13 mouse cellular contexts compared by ENCODE assay signal in genomic region chr8:122140411-122140810, GRCm38 (mm10).
A peak's percentile ranks its signal among the peaks of the same experiment; 100 is the strongest.
DNase-seq lines count a peak whose midpoint lies in the region; TF ChIP-seq lines count a peak whose summit lies in the region.
"Had no signal": no experiment of that assay in that cellular context is flagged by ENCODE, and none has a peak within 500 bp of the region (broad histone marks: within the 10 kb centered on the region; RNA-seq: fewer than 3 reads in every experiment).

No protein-coding gene starts in this region.

- no peak for DNase-seq in gastrocnemius, adult 2 months
- DNase-seq in gastrocnemius, postnatal 10 days = no peak
- no peak for DNase-seq in heart, embryonic 10.5 days (ENCODE audit: low spot score)
- no peak for DNase-seq in heart, postnatal 25 days (ENCODE audit: low spot score)
- DNase-seq in MN1 (ENCODE audit: low spot score) = peak; percentile 65
- no peak for DNase-seq in c-Kit-positive CD71-positive TER-119-positive erythroid progenitor cells, embryonic 14.5 days (ENCODE audit: low spot score)

- H3K9me3 ChIP-seq in heart, embryonic 10.5 days = no peaks in the 10 kb centered on the region
- H3K9me3 ChIP-seq: embryonic facial prominence, embryonic 13.5 days; embryonic facial prominence, embryonic 15.5 days; forebrain, embryonic 10.5 days; forebrain, embryonic 12.5 days; G1E had no signal

- peaks cover 47% of the 10 kb centered on the region for H3K4me1 ChIP-seq in heart, embryonic 10.5 days
- H3K4me1 ChIP-seq: embryonic facial prominence, embryonic 13.5 days; embryonic facial prominence, embryonic 15.5 days; forebrain, embryonic 12.5 days had no signal

- H3K27ac ChIP-seq in gastrocnemius, adult 2 months = peak overlapping the region; percentile 57; the same call in 1 of the 2 replicates
- peak overlapping the region; percentile 47; the same call in 1 of the 2 replicates for H3K27ac ChIP-seq in heart, embryonic 10.5 days
- H3K27ac ChIP-seq in macrophage = peak overlapping the region; percentile 71
- H3K27ac ChIP-seq: embryonic facial prominence, embryonic 13.5 days; embryonic facial prominence, embryonic 15.5 days; forebrain, embryonic 10.5 days; forebrain, embryonic 12.5 days had no signal

- no peak overlapping the region for H3K4me3 ChIP-seq in gastrocnemius, adult 2 months
- no peak overlapping the region for H3K4me3 ChIP-seq in heart, embryonic 10.5 days
- no peak overlapping the region for H3K4me3 ChIP-seq in macrophage (ENCODE audit: inconsistent target)
- H3K4me3 ChIP-seq: embryonic facial prominence, embryonic 13.5 days; embryonic facial prominence, embryonic 15.5 days; erythroblast, embryonic 14.5 days; forebrain, embryonic 10.5 days; forebrain, embryonic 12.5 days had no signal

- H3K27me3 ChIP-seq in heart, embryonic 10.5 days (ENCODE audit: insufficient read depth, poor library complexity, severe bottlenecking) = 0 out of 2 replicates have a peak, but pooled peaks cover 7% of the 10 kb centered on the region
- H3K27me3 ChIP-seq: embryonic facial prominence, embryonic 13.5 days; embryonic facial prominence, embryonic 15.5 days; forebrain, embryonic 12.5 days had no signal

- 76% methylated on average over 4 of the region's 4 CpGs for WGBS in heart, embryonic 10.5 days
- WGBS in macrophage (ENCODE audit: missing documents) = 88% methylated on average over 4 of the region's 4 CpGs

- intact Hi-C loops in gastrocnemius, adult 2 months (cut with DNase I) = no loop called here
- intact Hi-C loops in heart, postnatal 25 days (cut with DNase I) = no loop called here

- no peak for TF ChIP-seq CTCF in gastrocnemius, adult 2 months (IDR thresholded peaks at IDR 0.05)

- H3K36me3 ChIP-seq in heart, embryonic 10.5 days = no peaks in the 10 kb centered on the region
- H3K36me3 ChIP-seq in macrophage (ENCODE audit: inconsistent target) = no peaks in the 10 kb centered on the region
- H3K36me3 ChIP-seq: embryonic facial prominence, embryonic 13.5 days; embryonic facial prominence, embryonic 15.5 days; forebrain, embryonic 10.5 days; forebrain, embryonic 12.5 days; G1E had no signal

- peaks cover 5% of the 10 kb centered on the region; the same call in 1 of the 2 replicates for H3K79me2 ChIP-seq in macrophage (ENCODE audit: inconsistent target)
